Mouse (Mus musculus) spleen, adult 2 months (tissue): Measurements from ENCODE around the gene Ajap1. TPM values are rescaled to one million over a fixed set of nuclear protein-coding genes. Genes with fewer than 3 reads are reported as not detected.

Experiments used
- DNase-seq, 2 experiments: peaks; one replicate each; pipeline versions ENCODE4 v3.0.0 to v3.0.0-alpha.2; 2012 to 2021; ENCODE audit warnings: low spot score in 2 of 2, low read depth in 1 of 2
- H3K27ac ChIP-seq: fragments of 200-500 bp; 2 replicates; pipeline ENCODE4 v1.5.1; 2012; ENCODE audit warnings: low read length, inconsistent platforms; ENCODE audit not compliant: insufficient read depth
- H3K27me3 ChIP-seq: fragments of 200-500 bp; 2 replicates; pipeline ENCODE4 v1.6.1; 2012; ENCODE audit warnings: mild to moderate bottlenecking, moderate library complexity, low read length, inconsistent platforms; ENCODE audit not compliant: control insufficient read depth, insufficient read depth
- H3K36me3 ChIP-seq: fragments of 200-500 bp; 2 replicates; pipeline ENCODE4 v1.6.1; 2012; ENCODE audit warnings: mild to moderate bottlenecking, low read length, inconsistent platforms; ENCODE audit not compliant: control insufficient read depth, insufficient read depth
- H3K4me1 ChIP-seq: fragments of 200-500 bp; 2 replicates; pipeline ENCODE4 v1.6.1; 2011; ENCODE audit warnings: inconsistent platforms; ENCODE audit not compliant: control insufficient read depth, insufficient read depth, insufficient read length
- H3K4me3 ChIP-seq: fragments of 200-500 bp; 2 replicates; pipeline ENCODE4 v1.5.1; 2011; ENCODE audit warnings: mild to moderate bottlenecking, inconsistent platforms; ENCODE audit not compliant: insufficient read depth, insufficient read length; ENCODE audit errors: extremely low read depth
- CTCF ChIP-seq: fragments of 200-500 bp; IDR thresholded peaks from 2 replicates; pipeline ENCODE4 v1.5.1; 2011; ENCODE audit warnings: mild to moderate bottlenecking, inconsistent platforms; ENCODE audit not compliant: insufficient read depth, insufficient read length, insufficient replicate concordance; ENCODE audit errors: extremely low read depth
- POLR2A ChIP-seq: fragments of 200-500 bp; IDR thresholded peaks from 2 replicates; pipeline ENCODE4 v1.6.1; 2011; ENCODE audit warnings: low read depth, low read length, inconsistent platforms
- WGBS: fragments of 180-500 bp; shearing (Covaris S2); methylation state at CpG from one replicate; pipeline ENCODE4 v1.1.7; 2018; 5-methylcytosine and 5-hydroxymethylcytosine counted together
- polyA plus RNA-seq: library from polyadenylated mRNA; depleted of rRNA; stranded (reverse); fragments of >200 nt; gene quantifications from 2 replicates; pipeline ENCODE4 v1.2.3, GENCODE M21; 2012; rRNA removed

Gene Ajap1
- polyA plus RNA-seq: 0.04 and 0.07 TPM in 2 replicates

- H3K4me1 ChIP-seq: no peaks in the 10 kb centered on the region
- H3K4me3 ChIP-seq: no peak within 1 kb of the TSS
- no peak for TF ChIP-seq POLR2A
- no peak for TF ChIP-seq CTCF
- DNase-seq: no peak
- H3K27me3 ChIP-seq: peaks cover 5% of the 10 kb centered on the region; the same call in 1 of the 2 replicates
- 4% methylated on average over 80 of the region's 114 CpGs for WGBS
- H3K27ac ChIP-seq: no peak within 1 kb of the TSS
- no peaks in the 10 kb centered on the region for H3K36me3 ChIP-seq
These were observed at the start of gene Ajap1 for GRCm38 (mm10) chr4:153482459-153483338. Gene Ajap1, minus strand, starts transcription at chr4:153482811.

- H3K4me1 ChIP-seq: no peaks in the 10 kb centered on the region
- DNase-seq: no peak
- H3K36me3 ChIP-seq: no peaks in the 10 kb centered on the region
- TF ChIP-seq CTCF (no peak), POLR2A (no peak)
- H3K27me3 ChIP-seq: no peaks in the 10 kb centered on the region
- no peak overlapping the region for H3K27ac ChIP-seq
- 79% methylated on average over 14 of the region's 14 CpGs for WGBS
- H3K4me3 ChIP-seq: no peak overlapping the region
These were observed 47.9 kb upstream of the Ajap1 start for GRCm38 (mm10) chr4:153530536-153530935.

- 78% methylated on average over 1 of the region's 1 CpGs for WGBS
- no peak for DNase-seq
- Histone ChIP-seq H3K27ac (no peak overlapping the region), H3K27me3 (no peaks in the 10 kb centered on the region), H3K4me1 (no peaks in the 10 kb centered on the region), H3K36me3 (no peaks in the 10 kb centered on the region), H3K4me3 (no peak overlapping the region)
- TF ChIP-seq CTCF (no peak), POLR2A (no peak)
These were observed 39.0 kb upstream of the Ajap1 start for GRCm38 (mm10) chr4:153521601-153522000.

GRCm38 (mm10) chr4:153519888-153520287 lies 37.3 kb upstream of the Ajap1 start:
- WGBS: 87% methylated on average over 3 of the region's 3 CpGs
- H3K4me1 ChIP-seq: no peaks in the 10 kb centered on the region
- H3K27me3 ChIP-seq: no peaks in the 10 kb centered on the region
- no peaks in the 10 kb centered on the region for H3K36me3 ChIP-seq
- no peak overlapping the region for H3K4me3 ChIP-seq
- no peak for TF ChIP-seq CTCF
- TF ChIP-seq POLR2A: no peak
- no peak for DNase-seq
- no peak overlapping the region for H3K27ac ChIP-seq

- Histone ChIP-seq H3K4me3 (no peak overlapping the region), H3K27ac (no peak overlapping the region), H3K36me3 (no peaks in the 10 kb centered on the region), H3K4me1 (no peaks in the 10 kb centered on the region), H3K27me3 (no peaks in the 10 kb centered on the region)
- no peak for DNase-seq
- 80% methylated on average over 1 of the region's 1 CpGs for WGBS
- TF ChIP-seq CTCF (no peak), POLR2A (no peak)
These were observed 36.7 kb upstream of the Ajap1 start for GRCm38 (mm10) chr4:153519289-153519688.

- Histone ChIP-seq H3K4me3 (no peak overlapping the region), H3K27me3 (no peaks in the 10 kb centered on the region), H3K27ac (no peak overlapping the region), H3K36me3 (no peaks in the 10 kb centered on the region), H3K4me1 (no peaks in the 10 kb centered on the region)
- DNase-seq: no peak
- no peak for TF ChIP-seq CTCF
- TF ChIP-seq POLR2A: no peak
- WGBS: 79% methylated on average over 10 of the region's 10 CpGs
These were observed 33.2 kb upstream of the Ajap1 start for GRCm38 (mm10) chr4:153515786-153516185.

- 63% methylated on average over 6 of the region's 6 CpGs for whole genome bisulfite sequencing
- no peaks in the 10 kb centered on the region for H3K4me1 ChIP-seq
- H3K36me3 ChIP-seq: no peaks in the 10 kb centered on the region
- H3K27me3 ChIP-seq: no peaks in the 10 kb centered on the region
- TF ChIP-seq POLR2A (no peak), CTCF (no peak)
- no peak overlapping the region for H3K4me3 ChIP-seq
- DNase-seq: no peak
- no peak overlapping the region for H3K27ac ChIP-seq
These were observed 31.5 kb upstream of the Ajap1 start for GRCm38 (mm10) chr4:153514071-153514470.
